In genomic region chr17:16004002-16004401, GRCm38 (mm10) we compare ENCODE assay signal across 25 mouse cellular contexts.
A peak's percentile ranks its signal among the peaks of the same experiment; 100 is the strongest.
DNase-seq lines count a peak whose midpoint lies in the region; ATAC-seq and TF ChIP-seq lines count a peak whose summit lies in the region.
"Had no signal": no experiment of that assay in that cellular context is flagged by ENCODE, and none has a peak within 500 bp of the region (broad histone marks: within the 10 kb centered on the region; RNA-seq: fewer than 3 reads in every experiment).

No protein-coding gene starts in this region.

- 91% methylated on average over 4 of the region's 4 CpGs for WGBS in hindbrain, embryonic 10.5 days
- 84% methylated on average over 4 of the region's 4 CpGs for WGBS in hindbrain, postnatal 0 days
- WGBS in stomach, embryonic 14.5 days, result 42% methylated on average over 4 of the region's 4 CpGs
- WGBS in stomach, postnatal 0 days, result 33% methylated on average over 4 of the region's 4 CpGs
- WGBS in stomach, embryonic 15.5 days, result 33% methylated on average over 4 of the region's 4 CpGs

- no peak for TF ChIP-seq EP300 in stomach, postnatal 0 days (optimal IDR thresholded peaks at IDR 0.05)

- H3K9me3 ChIP-seq in hindbrain, embryonic 10.5 days, result no peaks in the 10 kb centered on the region; the same call in 1 of the 2 replicates
- no peaks in the 10 kb centered on the region for H3K9me3 ChIP-seq in hindbrain, postnatal 0 days (ENCODE audit: low read length)
- no peaks in the 10 kb centered on the region for H3K9me3 ChIP-seq in stomach, embryonic 14.5 days (ENCODE audit: control insufficient read depth, low read depth, low read length)
- no peaks in the 10 kb centered on the region for H3K9me3 ChIP-seq in stomach, postnatal 0 days (ENCODE audit: control insufficient read depth, low read length)
- no peaks in the 10 kb centered on the region for H3K9me3 ChIP-seq in stomach, embryonic 15.5 days
- H3K9me3 ChIP-seq: forebrain, embryonic 10.5 days; forebrain, embryonic 13.5 days; heart, embryonic 10.5 days; heart, embryonic 13.5 days; hindbrain, embryonic 12.5 days; hindbrain, embryonic 15.5 days had no signal

- TF ChIP-seq CTCF in hindbrain, postnatal 0 days (IDR thresholded peaks at IDR 0.05; ENCODE audit: low read depth), result no peak
- TF ChIP-seq CTCF in stomach, postnatal 0 days (IDR thresholded peaks at IDR 0.05; ENCODE audit: low read depth), result no peak

- peaks cover 12% of the 10 kb centered on the region for H3K4me1 ChIP-seq in hindbrain, embryonic 10.5 days (replicated peaks)
- H3K4me1 ChIP-seq in hindbrain, postnatal 0 days (ENCODE audit: insufficient read depth, low read length), result no peaks in the 10 kb centered on the region
- H3K4me1 ChIP-seq in stomach, embryonic 14.5 days (ENCODE audit: control insufficient read depth, insufficient read depth, low read length), result peaks cover 5% of the 10 kb centered on the region; the same call in 1 of the 2 replicates
- H3K4me1 ChIP-seq in stomach, postnatal 0 days (replicated peaks; ENCODE audit: control insufficient read depth, insufficient read depth), result no peaks in the 10 kb centered on the region
- peaks cover 4% of the 10 kb centered on the region; the same call in 1 of the 2 replicates for H3K4me1 ChIP-seq in stomach, embryonic 15.5 days
- H3K4me1 ChIP-seq: hindbrain, embryonic 15.5 days had no signal

- H3K36me3 ChIP-seq in hindbrain, embryonic 10.5 days, result no peaks in the 10 kb centered on the region
- no peaks in the 10 kb centered on the region for H3K36me3 ChIP-seq in hindbrain, postnatal 0 days (ENCODE audit: insufficient read depth, low read length)
- H3K36me3 ChIP-seq in stomach, embryonic 14.5 days (ENCODE audit: control insufficient read depth, insufficient read depth, low read length), result no peaks in the 10 kb centered on the region
- H3K36me3 ChIP-seq in stomach, postnatal 0 days (ENCODE audit: control insufficient read depth, insufficient read depth, low read length), result no peaks in the 10 kb centered on the region
- H3K36me3 ChIP-seq in stomach, embryonic 15.5 days, result no peaks in the 10 kb centered on the region
- H3K36me3 ChIP-seq: forebrain, embryonic 10.5 days; heart, embryonic 10.5 days; heart, embryonic 13.5 days; hindbrain, embryonic 12.5 days; hindbrain, embryonic 15.5 days had no signal

- no peak for DNase-seq in hindbrain, embryonic 10.5 days (ENCODE audit: low spot score)
- no peak for DNase-seq in hindbrain, postnatal 0 days (ENCODE audit: low spot score)
- DNase-seq in stomach, postnatal 0 days (ENCODE audit: low spot score), result no peak
- no peak for DNase-seq in gastrocnemius, adult 18-20 months (ENCODE audit: low spot score)
- no peak for DNase-seq in adrenal gland, postnatal 4 days (ENCODE audit: low spot score in 2 of 2)
- DNase-seq: adrenal gland, adult 8-10 months; adrenal gland, postnatal 25 days; cerebellum, adult 18-20 months; cerebellum, adult 9-10 months; cerebellum, postnatal 14 days; gastrocnemius, adult 2 months; gastrocnemius, postnatal 14 days; heart, adult 18-20 months; heart, postnatal 14 days; heart, postnatal 4 days had no signal

- no peak overlapping the region for H3K4me2 ChIP-seq in hindbrain, postnatal 0 days (ENCODE audit: low read depth, low read length)
- H3K4me2 ChIP-seq in stomach, embryonic 14.5 days (replicated peaks; ENCODE audit: low read depth, low read length), result no peak overlapping the region
- no peak overlapping the region for H3K4me2 ChIP-seq in stomach, postnatal 0 days (replicated peaks; ENCODE audit: low read depth)
- H3K4me2 ChIP-seq in stomach, embryonic 15.5 days, result no peak overlapping the region
- H3K4me2 ChIP-seq: forebrain, embryonic 13.5 days; hindbrain, embryonic 15.5 days had no signal

- H3K27me3 ChIP-seq in hindbrain, embryonic 10.5 days (ENCODE audit: insufficient read depth, poor library complexity, severe bottlenecking), result no peaks in the 10 kb centered on the region
- H3K27me3 ChIP-seq in hindbrain, postnatal 0 days (ENCODE audit: insufficient read depth, low read length), result no peaks in the 10 kb centered on the region
- H3K27me3 ChIP-seq in stomach, embryonic 14.5 days (ENCODE audit: control insufficient read depth, insufficient read depth, low read length), result no peaks in the 10 kb centered on the region
- no peaks in the 10 kb centered on the region for H3K27me3 ChIP-seq in stomach, postnatal 0 days (ENCODE audit: control insufficient read depth, insufficient read depth, low read length)
- no peaks in the 10 kb centered on the region for H3K27me3 ChIP-seq in stomach, embryonic 15.5 days (replicated peaks)
- H3K27me3 ChIP-seq: forebrain, embryonic 13.5 days; heart, embryonic 13.5 days; hindbrain, embryonic 12.5 days; hindbrain, embryonic 15.5 days had no signal

- H3K27ac ChIP-seq in hindbrain, embryonic 10.5 days, result peak overlapping the region; percentile 86; the same call in 1 of the 2 replicates
- no peak overlapping the region for H3K27ac ChIP-seq in hindbrain, postnatal 0 days
- peak overlapping the region; percentile 80; the same call in 1 of the 2 replicates for H3K27ac ChIP-seq in stomach, embryonic 14.5 days (ENCODE audit: low read length)
- no peak overlapping the region for H3K27ac ChIP-seq in stomach, postnatal 0 days (replicated peaks)
- peak overlapping the region; percentile 40; the same call in 1 of the 2 replicates for H3K27ac ChIP-seq in stomach, embryonic 15.5 days
- H3K27ac ChIP-seq: forebrain, embryonic 13.5 days; gastrocnemius, adult 2 months; heart, embryonic 10.5 days; hindbrain, embryonic 15.5 days had no signal

- H3K9ac ChIP-seq in hindbrain, postnatal 0 days (replicated peaks; ENCODE audit: low read length), result no peak overlapping the region
- H3K9ac ChIP-seq in stomach, embryonic 14.5 days (replicated peaks; ENCODE audit: low read depth, low read length), result no peak overlapping the region
- H3K9ac ChIP-seq in stomach, postnatal 0 days (ENCODE audit: low read length), result no peak overlapping the region
- H3K9ac ChIP-seq in stomach, embryonic 15.5 days, result no peak overlapping the region
- H3K9ac ChIP-seq: forebrain, embryonic 13.5 days; heart, embryonic 13.5 days; hindbrain, embryonic 12.5 days; hindbrain, embryonic 15.5 days had no signal

- H3K4me3 ChIP-seq in hindbrain, embryonic 10.5 days, result no peak overlapping the region
- no peak overlapping the region for H3K4me3 ChIP-seq in hindbrain, postnatal 0 days (ENCODE audit: low read length)
- no peak overlapping the region for H3K4me3 ChIP-seq in stomach, embryonic 14.5 days (ENCODE audit: low read depth, low read length)
- no peak overlapping the region for H3K4me3 ChIP-seq in stomach, postnatal 0 days (ENCODE audit: low read depth, low read length)
- no peak overlapping the region for H3K4me3 ChIP-seq in stomach, embryonic 15.5 days (replicated peaks)
- H3K4me3 ChIP-seq: forebrain, embryonic 10.5 days; forebrain, embryonic 13.5 days; gastrocnemius, adult 2 months; heart, embryonic 10.5 days; heart, embryonic 13.5 days; hindbrain, embryonic 12.5 days; hindbrain, embryonic 15.5 days had no signal

- ATAC-seq in hindbrain, postnatal 0 days, result no peak
- 0 out of 2 replicates have a peak, but pooled peaks have one; percentile 11 for ATAC-seq in stomach, embryonic 14.5 days (ENCODE audit: insufficient number of reproducible peaks, insufficient read depth, low FRiP score, low read depth)
- no peak for ATAC-seq in stomach, postnatal 0 days (ENCODE audit: low FRiP score, low TSS enrichment)
- peak; percentile 63 for ATAC-seq in stomach, embryonic 15.5 days (ENCODE audit: insufficient read depth, low FRiP score, low read depth)
- ATAC-seq: activated CD4-positive, CD25-positive, alpha-beta regulatory T cell, adult 4 months; forebrain, embryonic 13.5 days; forebrain, embryonic 16.5 days had no signal

Comparison
In these comparisons a context has a peak if more than half of its experiments do, and no peak if none do; other contexts are left out.
1. H3K27ac ChIP-seq: peak in hindbrain, embryonic 10.5 days (single experiment), stomach, embryonic 14.5 days (single experiment) and stomach, embryonic 15.5 days (single experiment); none in hindbrain, postnatal 0 days (single experiment) and stomach, postnatal 0 days (single experiment).
2. ATAC-seq: peak in stomach, embryonic 14.5 days (single experiment) and stomach, embryonic 15.5 days (single experiment); none in hindbrain, postnatal 0 days (single experiment) and stomach, postnatal 0 days (single experiment).